Mouse (Mus musculus) small intestine, adult 2 months (tissue): ENCODE measurements at regions not wholly inside any gene's neighbourhood (a gene's known extent, or its start where the extent isn't known, plus 50 kb on each side); places are given as distances from the start of the nearest gene placed in this dataset.

ENCODE experiments used
- H3K27ac ChIP-seq: fragments of 200-500 bp; 2 replicates; pipeline ENCODE4 v1.5.1; 2012; ENCODE audit warnings: low read depth, low read length, control low read depth, inconsistent platforms; ENCODE audit not compliant: insufficient read depth
- H3K27me3 ChIP-seq: fragments of 200-500 bp; 2 replicates; pipeline ENCODE4 v1.6.1; 2012; ENCODE audit warnings: mild to moderate bottlenecking, moderate library complexity, low read length, inconsistent platforms; ENCODE audit not compliant: control insufficient read depth, insufficient read depth
- H3K36me3 ChIP-seq: fragments of 200-500 bp; 2 replicates; pipeline ENCODE4 v1.6.1; 2012; ENCODE audit warnings: mild to moderate bottlenecking, low read length, control low read depth, inconsistent platforms; ENCODE audit not compliant: control insufficient read depth, insufficient read depth
- H3K4me1 ChIP-seq: fragments of 200-500 bp; 2 replicates; pipeline ENCODE4 v1.6.1; 2012; ENCODE audit warnings: low read length, inconsistent platforms, mixed read lengths; ENCODE audit not compliant: control insufficient read depth, insufficient read depth, insufficient read length
- H3K4me3 ChIP-seq: fragments of 200-500 bp; 2 replicates; pipeline ENCODE4 v1.5.1; 2012; ENCODE audit warnings: low read depth, mild to moderate bottlenecking, control low read depth, inconsistent platforms, low read length, moderate library complexity
- CTCF ChIP-seq: fragments of 200-500 bp; IDR thresholded peaks from 2 replicates; pipeline ENCODE4 v1.5.1; 2012; ENCODE audit warnings: low read depth, mild to moderate bottlenecking, control low read depth, inconsistent platforms, low read length, moderate library complexity, mixed read lengths; ENCODE audit not compliant: insufficient replicate concordance, insufficient read length; ENCODE audit errors: extremely low read depth
- POLR2A ChIP-seq: fragments of 200-500 bp; IDR thresholded peaks from 2 replicates; pipeline ENCODE4 v1.6.1; 2012; ENCODE audit warnings: low read depth, mild to moderate bottlenecking, control low read depth, inconsistent platforms, low read length, moderate library complexity
- WGBS: fragments of 180-500 bp; shearing (Covaris S2); methylation state at CpG from one replicate; pipeline ENCODE4 v1.1.7; 2018; 5-methylcytosine and 5-hydroxymethylcytosine counted together

- Histone ChIP-seq H3K27ac (peak overlapping the region; percentile 64; the same call in 1 of the 2 replicates), H3K4me3 (no peak overlapping the region), H3K36me3 (no peaks in the 10 kb centered on the region), H3K4me1 (peaks cover 7% of the 10 kb centered on the region), H3K27me3 (no peaks in the 10 kb centered on the region)
- TF ChIP-seq POLR2A (no peak), CTCF (no peak)
- 33% methylated on average over 8 of the region's 8 CpGs for WGBS
Observed at GRCm38 (mm10) chr2:170268080-170268479, 120.2 kb upstream of the Zfp217 start.

DNA sequence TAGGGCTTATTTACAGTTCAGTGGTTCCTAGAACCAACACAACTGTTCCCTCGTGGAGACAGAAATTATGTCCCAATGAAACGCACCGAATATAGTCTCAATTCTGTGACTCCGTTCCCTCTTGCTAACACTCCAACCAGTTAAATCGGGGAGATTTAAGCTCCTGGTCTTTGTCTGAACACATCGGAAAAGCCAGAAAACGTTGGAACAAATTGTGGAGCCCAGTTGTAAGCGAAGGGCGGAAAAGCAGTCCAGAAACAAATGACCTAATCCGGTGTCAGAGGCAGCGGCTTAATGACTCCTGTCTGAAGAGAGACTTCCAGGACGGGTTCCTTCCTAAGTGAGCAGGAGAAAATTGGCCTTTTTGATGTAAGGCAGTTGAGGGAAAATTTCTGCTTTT, 119.2 kb upstream of the Zfp217 start:
- Histone ChIP-seq H3K4me3 (no peak overlapping the region), H3K36me3 (no peaks in the 10 kb centered on the region), H3K4me1 (peaks cover 7% of the 10 kb centered on the region), H3K27me3 (no peaks in the 10 kb centered on the region), H3K27ac (peak overlapping the region; percentile 62)
- 20% methylated on average over 12 of the region's 12 CpGs for WGBS
- no peak for TF ChIP-seq CTCF
- TF ChIP-seq POLR2A: no peak

- no peaks in the 10 kb centered on the region for H3K36me3 ChIP-seq
- peak overlapping the region; percentile 62 for H3K27ac ChIP-seq
- no peak for TF ChIP-seq POLR2A
- peak; percentile 59; the same call in 1 of the 2 replicates for TF ChIP-seq CTCF
- H3K27me3 ChIP-seq: no peaks in the 10 kb centered on the region
- H3K4me1 ChIP-seq: peaks cover 7% of the 10 kb centered on the region
- WGBS: 9% methylated on average over 16 of the region's 16 CpGs
- peak overlapping the region; percentile 45 for H3K4me3 ChIP-seq
Observed at GRCm38 (mm10) chr2:170266407-170267101, 118.7 kb upstream of the Zfp217 start.

- Histone ChIP-seq H3K27ac (no peak overlapping the region), H3K4me1 (peaks cover 3% of the 10 kb centered on the region; the same call in 1 of the 2 replicates), H3K4me3 (no peak overlapping the region), H3K27me3 (no peaks in the 10 kb centered on the region), H3K36me3 (no peaks in the 10 kb centered on the region)
- no peak for TF ChIP-seq POLR2A
- TF ChIP-seq CTCF: no peak
- WGBS: 69% methylated on average over 4 of the region's 4 CpGs
Observed at GRCm38 (mm10) chr2:170263594-170263993, 115.7 kb upstream of the Zfp217 start.

- Histone ChIP-seq H3K4me3 (no peak overlapping the region), H3K36me3 (no peaks in the 10 kb centered on the region), H3K27ac (no peak overlapping the region), H3K4me1 (no peaks in the 10 kb centered on the region), H3K27me3 (no peaks in the 10 kb centered on the region)
- no peak for TF ChIP-seq CTCF
- WGBS: 89% methylated on average over 2 of the region's 2 CpGs
Observed at GRCm38 (mm10) chr2:170261191-170261590, 113.3 kb upstream of the Zfp217 start.

GRCm38 (mm10) chr2:170259662-170260457, 112.0 kb upstream of the Zfp217 start:
- peaks cover 5% of the 10 kb centered on the region; the same call in 1 of the 2 replicates for H3K4me1 ChIP-seq
- H3K4me3 ChIP-seq: no peak overlapping the region
- H3K27me3 ChIP-seq: no peaks in the 10 kb centered on the region
- 88% methylated on average over 10 of the region's 10 CpGs for WGBS
- H3K36me3 ChIP-seq: no peaks in the 10 kb centered on the region
- TF ChIP-seq POLR2A (no peak), CTCF (no peak)
- H3K27ac ChIP-seq: no peak overlapping the region

- Histone ChIP-seq H3K27ac (no peak overlapping the region), H3K27me3 (no peaks in the 10 kb centered on the region), H3K4me1 (peaks cover 5% of the 10 kb centered on the region), H3K36me3 (no peaks in the 10 kb centered on the region), H3K4me3 (no peak overlapping the region)
- 78% methylated on average over 12 of the region's 13 CpGs for WGBS
- TF ChIP-seq POLR2A (no peak), CTCF (no peak)
Observed at GRCm38 (mm10) chr2:170258367-170258766, 110.5 kb upstream of the Zfp217 start.
